Mouse (Mus musculus): ENCODE results near the gene Nlrc5.

- TF ChIP-seq CTCF (IDR thresholded peaks at IDR 0.05; ENCODE audit: extremely low read depth, insufficient read length, insufficient replicate concordance, low read depth, low read length), result no peak
- no peak for TF ChIP-seq POLR2A (IDR thresholded peaks at IDR 0.05; ENCODE audit: low read depth, low read length)
Measured at GRCm38 (mm10) chr8:94549998-94550397, 115.8 kb downstream of the Nlrc5 start.

All from small intestine, adult 2 months (tissue).